Comparison of ENCODE assay signal across 12 mouse cellular contexts in genomic region chr13:42680391-42680994, GRCm38 (mm10). TPM values are rescaled to one million over a fixed set of nuclear protein-coding genes. Genes with fewer than 3 reads are reported as not detected.
DNase-seq lines count a peak whose midpoint lies in the region; ATAC-seq lines count a peak whose summit lies in the region.
"Had no signal": no experiment of that assay in that cellular context is flagged by ENCODE, and none has a peak within 500 bp of the region (broad histone marks: within the 10 kb centered on the region; RNA-seq: fewer than 3 reads in every experiment).

Phactr1 (plus strand) TSS chr13:42680623.

- WGBS in embryonic facial prominence, embryonic 13.5 days, result 17% methylated on average over 11 of the region's 11 CpGs
- WGBS in hindbrain, embryonic 12.5 days, result 25% methylated on average over 11 of the region's 11 CpGs
- 22% methylated on average over 11 of the region's 11 CpGs for WGBS in midbrain, embryonic 13.5 days

- H3K4me2 ChIP-seq in embryonic facial prominence, embryonic 13.5 days, result no peak within 1 kb of the TSS
- peak within 1 kb of the TSS; percentile 19; the same call in 1 of the 2 replicates for H3K4me2 ChIP-seq in hindbrain, embryonic 12.5 days (replicated peaks)
- 0 out of 2 replicates have a peak within 1 kb of the TSS, but pooled peaks have one; percentile 10 for H3K4me2 ChIP-seq in midbrain, embryonic 13.5 days (replicated peaks)

- no peaks in the 10 kb centered on the region for H3K36me3 ChIP-seq in embryonic facial prominence, embryonic 13.5 days
- H3K36me3 ChIP-seq in hindbrain, embryonic 12.5 days, result no peaks in the 10 kb centered on the region
- no peaks in the 10 kb centered on the region for H3K36me3 ChIP-seq in midbrain, embryonic 13.5 days

- no peak within 1 kb of the TSS for H3K9ac ChIP-seq in embryonic facial prominence, embryonic 13.5 days
- no peak within 1 kb of the TSS for H3K9ac ChIP-seq in hindbrain, embryonic 12.5 days
- no peak within 1 kb of the TSS for H3K9ac ChIP-seq in midbrain, embryonic 13.5 days (replicated peaks)
- H3K9ac ChIP-seq: liver, postnatal 0 days had no signal

- H3K4me3 ChIP-seq in embryonic facial prominence, embryonic 13.5 days, result no peak within 1 kb of the TSS
- no peak within 1 kb of the TSS for H3K4me3 ChIP-seq in hindbrain, embryonic 12.5 days
- H3K4me3 ChIP-seq in midbrain, embryonic 13.5 days (replicated peaks), result no peak within 1 kb of the TSS
- H3K4me3 ChIP-seq: gastrocnemius, adult 2 months had no signal

- H3K27ac ChIP-seq in embryonic facial prominence, embryonic 13.5 days, result no peak within 1 kb of the TSS
- H3K27ac ChIP-seq in hindbrain, embryonic 12.5 days, result no peak within 1 kb of the TSS
- H3K27ac ChIP-seq in midbrain, embryonic 13.5 days, result no peak within 1 kb of the TSS
- H3K27ac ChIP-seq: gastrocnemius, adult 2 months had no signal

- DNase-seq in left cerebral cortex, adult 18-20 months (ENCODE audit: low spot score in 2 of 2), result peak in 1 of 2 experiments; percentile 13
- no peak for DNase-seq in left cerebral cortex, adult 11 months (ENCODE audit: low spot score)
- DNase-seq in urinary bladder, adult 18-20 months (ENCODE audit: low spot score in 2 of 2), result no peak
- DNase-seq in cerebellum, postnatal 4 days (ENCODE audit: low spot score in 2 of 2), result no peak
- no peak for DNase-seq in adrenal gland, adult 8-10 months
- DNase-seq: gastrocnemius, adult 2 months; liver, postnatal 0 days; thymus, adult 2 months had no signal

- ATAC-seq in embryonic facial prominence, embryonic 13.5 days (ENCODE audit: insufficient number of reproducible peaks, insufficient read depth, low FRiP score, low TSS enrichment, low read depth), result no peak
- ATAC-seq in hindbrain, embryonic 12.5 days (ENCODE audit: low FRiP score), result no peak
- ATAC-seq in midbrain, embryonic 13.5 days, result no peak
- ATAC-seq: intestine, postnatal 0 days; liver, postnatal 0 days had no signal

- peaks cover 18% of the 10 kb centered on the region for H3K27me3 ChIP-seq in embryonic facial prominence, embryonic 13.5 days
- 0 out of 2 replicates have a peak, but pooled peaks cover 4% of the 10 kb centered on the region for H3K27me3 ChIP-seq in hindbrain, embryonic 12.5 days
- H3K27me3 ChIP-seq in midbrain, embryonic 13.5 days, result no peaks in the 10 kb centered on the region

- no peaks in the 10 kb centered on the region for H3K4me1 ChIP-seq in embryonic facial prominence, embryonic 13.5 days
- peaks cover 8% of the 10 kb centered on the region; the same call in 1 of the 2 replicates for H3K4me1 ChIP-seq in hindbrain, embryonic 12.5 days
- peaks cover 19% of the 10 kb centered on the region for H3K4me1 ChIP-seq in midbrain, embryonic 13.5 days (replicated peaks)

- H3K9me3 ChIP-seq in embryonic facial prominence, embryonic 13.5 days, result no peaks in the 10 kb centered on the region
- H3K9me3 ChIP-seq in hindbrain, embryonic 12.5 days (replicated peaks), result no peaks in the 10 kb centered on the region
- H3K9me3 ChIP-seq in midbrain, embryonic 13.5 days, result no peaks in the 10 kb centered on the region

RNA-seq across cellular contexts. Expression of gene Phactr1, which starts in this region (rescaled TPM):
- total RNA-seq in left cerebral cortex, adult 18-20 months (2021), result 100 to 1,000 TPM; 441 to 504 TPM
- polyA plus RNA-seq in embryonic facial prominence, embryonic 13.5 days (2015; fragmentation: Nextera tagmentation; extraction: Ambion mirVana), result 13.2 and 15.1 TPM in 2 replicates
- polyA plus RNA-seq in hindbrain, embryonic 12.5 days (2016; fragmentation: Nextera tagmentation; extraction: Ambion mirVana), result 23.6 and 25.0 TPM in 2 replicates
- 41.5 and 45.1 TPM in 2 replicates for polyA plus RNA-seq in midbrain, embryonic 13.5 days (2015; fragmentation: Nextera tagmentation; extraction: Ambion mirVana)
- total RNA-seq in adrenal gland, adult 8-10 months (2022), result 10 to 100 TPM in 2 of 4 experiments, 1 to 10 TPM in 2; 7.6 to 17.8 (median 12.5) TPM

Comparison
In these comparisons a context has a peak if more than half of its experiments do, and no peak if none do; other contexts are left out.
1. RNA of gene Phactr1 (total RNA-seq): 441 to 504 TPM in left cerebral cortex, adult 18-20 months; 7.6 to 17.8 TPM in adrenal gland, adult 8-10 months; every median in the first group is over 10 times any median in the second.